Mouse (Mus musculus): ENCODE results near the gene Cdkn1a. TPM values are rescaled to one million over a fixed set of nuclear protein-coding genes. Genes with fewer than 3 reads are reported as not detected.

Cdkn1a gene
- total and polyA plus RNA-seq, 3 experiments: 30.4 to 156 (median 56.4) TPM

- TF ChIP-seq EP300 (IDR thresholded peaks at IDR 0.05; ENCODE audit: insufficient read depth, low read depth, low read length) (peak; percentile 96), CTCF (IDR thresholded peaks at IDR 0.05) (peak; percentile 14; the same call in 1 of the 2 replicates), POLR2A (IDR thresholded peaks at IDR 0.05; ENCODE audit: insufficient read depth, low read depth, low read length) (no peak)
- Histone ChIP-seq H3K4me3 (peak overlapping the region; percentile 95), H3K4me1 (ENCODE audit: control insufficient read depth, insufficient read depth, low read length) (no peaks in the 10 kb centered on the region), H3K27ac (peak overlapping the region; percentile 97), H3K36me3 (ENCODE audit: control insufficient read depth, insufficient read depth, low read length) (no peaks in the 10 kb centered on the region), H3K27me3 (ENCODE audit: control insufficient read depth, insufficient read depth, low read length) (no peaks in the 10 kb centered on the region), H3K9ac (ENCODE audit: low read depth, low read length) (peak overlapping the region; percentile 77), H3K79me2 (replicated peaks; ENCODE audit: control insufficient read depth, insufficient read depth, low read length) (no peaks in the 10 kb centered on the region)
- under 1% methylated on average over 71 of the region's 71 CpGs for WGBS
- DNase-seq: peak; percentile 92 to 94
- intact Hi-C loops (cut with DNase I): loop anchor here (1.0 kb wide), 1 partner anchor 45 kb away; no protein-coding TSS in a partner anchor
Observed at GRCm38 (mm10) chr17:29094310-29095181, 3.8 kb downstream of the Cdkn1a start.

- intact Hi-C loops (cut with DNase I): loop anchor here (1.0 kb wide), 1 partner anchor 46 kb away; no protein-coding TSS in a partner anchor
- under 1% methylated on average over 37 of the region's 44 CpGs for WGBS
- no peaks in the 10 kb centered on the region for H3K27me3 ChIP-seq (ENCODE audit: control insufficient read depth, insufficient read depth, low read length)
- peak overlapping the region; percentile 95 for H3K4me3 ChIP-seq
- peak; percentile 97 for DNase-seq
- no peak; the same call in 1 of the 2 replicates for TF ChIP-seq CTCF (IDR thresholded peaks at IDR 0.05)
- TF ChIP-seq EP300 (IDR thresholded peaks at IDR 0.05; ENCODE audit: insufficient read depth, low read depth, low read length): peak; percentile 80
- peak; percentile 84 for TF ChIP-seq POLR2A (IDR thresholded peaks at IDR 0.05; ENCODE audit: insufficient read depth, low read depth, low read length)
- H3K36me3 ChIP-seq (ENCODE audit: control insufficient read depth, insufficient read depth, low read length): no peaks in the 10 kb centered on the region
- peak overlapping the region; percentile 97 for H3K27ac ChIP-seq
- H3K4me1 ChIP-seq (ENCODE audit: control insufficient read depth, insufficient read depth, low read length): no peaks in the 10 kb centered on the region
- peak overlapping the region; percentile 77 for H3K9ac ChIP-seq (ENCODE audit: low read depth, low read length)
- H3K79me2 ChIP-seq (replicated peaks; ENCODE audit: control insufficient read depth, insufficient read depth, low read length): no peaks in the 10 kb centered on the region
Observed at GRCm38 (mm10) chr17:29095201-29095733, 4.5 kb downstream of the Cdkn1a start.

DNA sequence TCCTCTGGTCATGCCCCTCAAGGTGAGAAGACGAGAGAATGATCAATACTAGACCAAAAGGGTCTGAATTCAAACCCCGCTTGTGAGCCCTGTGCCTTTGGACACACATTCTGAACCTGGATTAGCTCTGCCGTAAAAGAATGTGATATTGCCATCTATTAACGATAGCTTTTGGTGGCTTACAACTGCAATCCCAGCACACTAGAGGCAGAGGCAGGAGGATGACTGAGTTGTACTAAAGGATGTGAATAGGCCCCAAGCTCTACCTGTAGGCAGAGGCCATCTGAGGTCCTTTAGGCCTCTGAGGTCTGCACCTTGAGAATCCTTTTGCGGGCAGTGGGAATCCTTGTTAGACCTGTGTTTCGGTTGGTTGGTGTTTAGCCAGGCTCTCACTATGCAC, 5.5 kb downstream of the Cdkn1a start:
- no peak overlapping the region for H3K9ac ChIP-seq (ENCODE audit: low read depth, low read length)
- H3K4me3 ChIP-seq: no peak overlapping the region
- intact Hi-C loops (cut with DNase I): no loop called here
- H3K36me3 ChIP-seq (ENCODE audit: control insufficient read depth, insufficient read depth, low read length): no peaks in the 10 kb centered on the region
- H3K79me2 ChIP-seq (replicated peaks; ENCODE audit: control insufficient read depth, insufficient read depth, low read length): no peaks in the 10 kb centered on the region
- H3K4me1 ChIP-seq (ENCODE audit: control insufficient read depth, insufficient read depth, low read length): no peaks in the 10 kb centered on the region
- no peak overlapping the region for H3K27ac ChIP-seq
- H3K27me3 ChIP-seq (ENCODE audit: control insufficient read depth, insufficient read depth, low read length): no peaks in the 10 kb centered on the region
- DNase-seq: peak in 1 of 2 experiments; percentile 14
- whole genome bisulfite sequencing: 96% methylated on average over 6 of the region's 6 CpGs
- TF ChIP-seq CTCF (IDR thresholded peaks at IDR 0.05): no peak
- TF ChIP-seq EP300 (IDR thresholded peaks at IDR 0.05; ENCODE audit: insufficient read depth, low read depth, low read length): no peak
- no peak for TF ChIP-seq POLR2A (IDR thresholded peaks at IDR 0.05; ENCODE audit: insufficient read depth, low read depth, low read length)

DNA sequence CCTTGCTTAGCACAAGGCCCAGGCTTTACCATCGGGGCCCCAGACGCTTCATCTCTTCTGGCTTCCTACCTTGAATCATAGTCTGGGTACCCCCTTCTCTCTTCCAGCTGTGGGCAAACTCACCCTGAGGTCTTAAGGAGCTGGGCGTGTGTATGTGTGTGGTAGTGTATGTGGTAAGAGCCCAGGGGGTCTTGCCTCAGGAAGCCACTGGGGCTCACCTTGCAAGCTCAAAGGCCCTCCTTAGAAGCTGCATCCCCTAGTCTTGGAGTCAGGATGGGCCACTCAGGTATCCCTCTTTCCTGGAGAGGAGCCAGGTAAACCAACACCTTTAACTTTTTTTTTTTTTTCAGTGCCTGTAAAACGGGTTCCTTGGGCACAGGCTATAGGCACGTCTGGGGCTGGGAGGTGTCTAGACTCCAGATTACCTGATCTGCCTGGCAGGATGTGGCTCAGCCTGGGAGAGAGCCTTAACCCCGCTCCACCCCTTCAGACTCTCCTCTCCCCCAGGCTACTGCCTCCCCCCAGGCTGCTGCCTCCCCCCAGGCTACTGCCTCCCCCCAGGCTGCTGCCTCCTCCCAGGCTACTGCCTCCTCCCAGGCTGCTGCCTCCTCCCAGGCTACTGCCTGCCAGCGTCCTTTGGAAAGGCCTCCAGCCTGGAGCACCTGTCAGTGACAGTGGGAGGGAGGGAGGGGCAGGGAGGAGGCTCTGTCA, 6.2 kb downstream of the Cdkn1a start:
- Histone ChIP-seq H3K4me1 (ENCODE audit: control insufficient read depth, insufficient read depth, low read length) (no peaks in the 10 kb centered on the region), H3K27me3 (ENCODE audit: control insufficient read depth, insufficient read depth, low read length) (no peaks in the 10 kb centered on the region), H3K36me3 (ENCODE audit: control insufficient read depth, insufficient read depth, low read length) (no peaks in the 10 kb centered on the region), H3K4me3 (no peak overlapping the region), H3K9ac (ENCODE audit: low read depth, low read length) (no peak overlapping the region), H3K27ac (no peak overlapping the region), H3K79me2 (replicated peaks; ENCODE audit: control insufficient read depth, insufficient read depth, low read length) (no peaks in the 10 kb centered on the region)
- DNase-seq: peak in 1 of 2 experiments; percentile 23
- intact Hi-C loops (cut with DNase I): no loop called here
- no peak for TF ChIP-seq CTCF (IDR thresholded peaks at IDR 0.05)
- TF ChIP-seq POLR2A (IDR thresholded peaks at IDR 0.05; ENCODE audit: insufficient read depth, low read depth, low read length): no peak
- TF ChIP-seq EP300 (IDR thresholded peaks at IDR 0.05; ENCODE audit: insufficient read depth, low read depth, low read length): no peak
- WGBS: 68% methylated on average over 7 of the region's 7 CpGs

- Histone ChIP-seq H3K27me3 (ENCODE audit: control insufficient read depth, insufficient read depth, low read length) (no peaks in the 10 kb centered on the region), H3K9ac (ENCODE audit: low read depth, low read length) (no peak overlapping the region), H3K27ac (no peak overlapping the region), H3K79me2 (replicated peaks; ENCODE audit: control insufficient read depth, insufficient read depth, low read length) (no peaks in the 10 kb centered on the region), H3K4me3 (no peak overlapping the region), H3K36me3 (ENCODE audit: control insufficient read depth, insufficient read depth, low read length) (no peaks in the 10 kb centered on the region), H3K4me1 (ENCODE audit: control insufficient read depth, insufficient read depth, low read length) (no peaks in the 10 kb centered on the region)
- peak in 1 of 2 experiments; percentile 20 for DNase-seq
- intact Hi-C loops (cut with DNase I): loop anchor here (2.0 kb wide), 1 partner anchor 73 kb away; no protein-coding TSS in a partner anchor
- WGBS: 96% methylated on average over 24 of the region's 24 CpGs
- TF ChIP-seq EP300 (IDR thresholded peaks at IDR 0.05; ENCODE audit: insufficient read depth, low read depth, low read length) (no peak), POLR2A (IDR thresholded peaks at IDR 0.05; ENCODE audit: insufficient read depth, low read depth, low read length) (no peak), CTCF (IDR thresholded peaks at IDR 0.05) (no peak)
Observed at GRCm38 (mm10) chr17:29098291-29098690, 7.5 kb downstream of the Cdkn1a start.
